Mouse (Mus musculus) heart, adult 2 months (tissue): ENCODE measurements around the gene Irf3.

ENCODE experiments used
- CTCF ChIP-seq: fragments of 200-600 bp; IDR thresholded peaks from 2 replicates; pipeline ENCODE4 v1.8.1; 2022; ENCODE audit warnings: antibody characterized with exemption, mild to moderate bottlenecking, moderate library complexity
- EP300 ChIP-seq: fragments of 200-500 bp; IDR thresholded peaks from 2 replicates; pipeline ENCODE4 v1.6.1; 2011; ENCODE audit warnings: low read depth, low read length, control low read depth; ENCODE audit not compliant: insufficient read depth

DNA sequence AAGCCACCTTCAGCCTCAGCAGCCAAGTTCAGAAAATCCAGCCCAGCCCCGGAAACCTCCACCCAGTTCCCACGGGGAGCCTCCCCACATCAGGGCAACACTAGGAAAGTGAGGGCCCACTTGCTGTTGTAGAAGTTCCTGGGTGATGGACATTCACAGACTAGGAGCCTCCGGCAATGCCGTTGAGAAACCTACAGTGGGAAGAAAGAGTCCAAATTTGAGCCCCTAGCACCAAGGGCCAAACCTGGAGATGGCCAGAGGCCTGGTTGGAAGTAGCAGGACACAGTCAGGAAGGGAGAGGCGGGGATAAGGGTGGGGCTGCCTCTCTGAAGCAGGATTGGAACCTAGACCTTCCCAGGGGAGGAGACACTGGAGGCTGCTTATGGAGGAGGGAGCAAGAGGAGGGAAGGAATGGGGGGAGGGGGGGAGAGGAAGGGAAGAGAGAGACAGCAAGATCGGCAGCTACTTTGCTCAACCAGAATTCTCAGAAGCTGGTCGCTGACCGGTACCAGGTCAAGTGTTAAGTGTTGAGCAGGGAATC lies 21.7 kb downstream of the Irf3 start:
- no peak for TF ChIP-seq CTCF
- 0 out of 2 replicates have a peak, but pooled peaks have one; percentile 44 for TF ChIP-seq EP300
